Mouse (Mus musculus): ENCODE measurements around the gene Synpr. TPM values are rescaled to one million over a fixed set of nuclear protein-coding genes. Genes with fewer than 3 reads are reported as not detected.

Gene Synpr
- total RNA-seq, 2 experiments from 2014 or later, result 113 to 142 TPM

- no peak for DNase-seq (ENCODE audit: low spot score in 2 of 2)
- intact Hi-C loops (cut with DNase I), result no loop called here
Measured at GRCm38 (mm10) chr14:13505355-13505754, 220.8 kb downstream of the Synpr start.

- DNase-seq (ENCODE audit: low spot score in 2 of 2), result peak in 1 of 2 experiments; percentile 30
- intact Hi-C loops (cut with DNase I), result no loop called here
Measured at GRCm38 (mm10) chr14:13518608-13519139, 234.1 kb downstream of the Synpr start.

GRCm38 (mm10) chr14:13519239-13520011, 234.8 kb downstream of the Synpr start:
- no peak for DNase-seq (ENCODE audit: low spot score in 2 of 2)
- intact Hi-C loops (cut with DNase I), result no loop called here

DNA sequence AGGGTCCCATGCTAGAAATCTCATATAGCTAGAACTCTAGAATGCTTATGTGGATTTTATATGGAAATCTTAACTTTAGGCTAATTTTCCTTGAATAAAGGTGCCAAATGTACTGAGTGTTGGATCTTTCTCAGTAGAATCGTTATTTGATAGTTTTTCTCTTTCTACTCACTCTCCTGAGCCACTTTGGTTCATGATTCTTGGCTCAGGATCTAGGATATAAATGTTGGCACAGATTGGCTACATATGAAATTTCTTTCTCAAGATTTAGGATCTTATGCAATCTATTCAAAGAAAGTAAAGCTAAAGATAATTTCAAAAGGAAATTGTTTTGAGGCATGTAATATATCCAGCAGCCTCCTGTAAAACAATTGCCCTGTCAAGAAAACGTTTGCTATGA, 263.2 kb downstream of the Synpr start:
- intact Hi-C loops (cut with DNase I), result no loop called here
- peak in 1 of 2 experiments; percentile 33 for DNase-seq (ENCODE audit: low spot score in 2 of 2)

- intact Hi-C loops (cut with DNase I), result loop anchor here (5.0 kb wide), 1 partner anchor 41 kb away; no protein-coding TSS in a partner anchor
- DNase-seq (ENCODE audit: low spot score in 2 of 2), result peak; percentile 13 to 75
Measured at GRCm38 (mm10) chr14:13551209-13551608, 266.6 kb downstream of the Synpr start.

GRCm38 (mm10) chr14:13553616-13554370, 269.2 kb downstream of the Synpr start:
- intact Hi-C loops (cut with DNase I), result loop anchor here (5.0 kb wide), 1 partner anchor 39 kb away; no protein-coding TSS in a partner anchor
- DNase-seq (ENCODE audit: low spot score in 2 of 2), result no peak

DNA sequence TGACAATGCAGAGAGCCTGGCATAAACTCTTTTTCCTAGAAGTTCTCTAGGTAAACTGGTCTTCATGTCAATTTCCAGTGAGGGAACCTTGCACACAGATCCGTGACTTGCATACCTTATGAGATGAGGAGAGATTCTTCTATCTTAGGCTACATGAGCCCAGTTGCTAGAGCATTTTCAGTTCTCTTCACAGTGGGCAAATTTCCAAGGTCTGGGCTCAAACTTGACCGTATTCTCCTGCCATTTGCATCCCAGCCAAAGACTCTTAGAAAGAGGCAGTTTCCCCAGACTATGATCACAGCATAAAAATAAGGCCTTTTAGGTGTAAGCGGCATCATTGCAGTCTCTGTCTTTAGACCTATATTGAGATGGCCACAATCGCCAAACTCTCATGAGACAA, 270.1 kb downstream of the Synpr start:
- intact Hi-C loops (cut with DNase I), result loop anchor here (5.0 kb wide), 1 partner anchor 38 kb away; no protein-coding TSS in a partner anchor
- DNase-seq (ENCODE audit: low spot score in 2 of 2), result no peak

DNA sequence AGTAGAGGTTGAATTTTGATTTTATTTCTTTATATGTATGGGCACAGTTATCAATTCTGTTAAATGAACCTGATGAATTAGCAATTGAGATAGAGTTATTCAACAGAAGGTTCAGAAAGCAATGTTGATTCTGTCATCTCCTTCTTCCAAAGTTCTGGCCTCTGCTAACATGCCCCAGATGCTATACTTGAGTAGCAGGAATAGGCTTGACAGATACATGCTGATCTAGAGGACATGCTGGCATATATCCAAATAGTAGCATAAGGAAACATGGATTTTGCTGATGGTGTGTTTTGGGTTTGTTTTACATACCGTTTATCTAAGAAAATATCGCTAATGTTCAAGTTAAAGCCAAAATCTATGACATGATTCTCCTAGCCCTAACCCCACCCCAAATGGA, 273.5 kb downstream of the Synpr start:
- no peak for DNase-seq (ENCODE audit: low spot score in 2 of 2)
- intact Hi-C loops (cut with DNase I), result no loop called here

DNA sequence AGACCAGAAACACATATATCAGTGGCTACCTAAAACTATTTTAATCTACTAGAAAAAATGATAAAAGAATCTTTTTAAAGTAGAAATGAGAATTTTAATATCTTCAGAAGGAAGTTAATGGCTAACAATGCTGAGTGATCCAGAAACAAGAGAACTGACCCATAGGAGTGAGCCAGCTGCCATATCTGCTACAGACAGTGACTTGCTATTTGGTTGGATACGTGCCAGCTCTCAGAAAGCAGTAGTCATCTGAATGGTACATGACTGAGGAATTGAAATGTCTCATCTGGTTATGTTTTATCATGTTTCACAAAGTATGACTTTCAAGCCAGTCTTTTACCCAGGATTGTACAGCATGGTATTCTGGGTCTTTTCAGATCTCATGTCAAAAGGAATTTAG, 282.7 kb downstream of the Synpr start:
- no peak for DNase-seq (ENCODE audit: low spot score in 2 of 2)
- intact Hi-C loops (cut with DNase I), result no loop called here

GRCm38 (mm10) chr14:13567996-13568395, 283.4 kb downstream of the Synpr start:
- no peak for DNase-seq (ENCODE audit: low spot score in 2 of 2)
- intact Hi-C loops (cut with DNase I), result no loop called here

DNA sequence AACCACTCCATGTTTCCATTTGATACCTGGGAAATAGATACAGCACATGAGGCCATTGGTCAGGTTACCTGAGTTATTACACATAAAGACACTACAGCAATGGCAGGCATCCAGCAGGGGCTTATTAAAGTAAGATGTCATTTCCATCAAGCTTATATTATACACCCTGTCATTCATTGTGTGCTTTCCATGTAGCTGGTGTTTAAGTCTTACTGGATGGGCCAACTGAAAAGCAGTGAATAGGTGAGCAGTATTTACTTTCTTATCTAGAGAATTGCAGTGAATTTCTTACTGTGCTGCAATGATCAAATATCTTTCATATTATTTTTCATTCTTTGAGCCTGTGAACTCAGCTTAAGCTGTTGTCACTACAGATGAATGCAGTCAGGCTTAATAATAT, 287.4 kb downstream of the Synpr start:
- intact Hi-C loops (cut with DNase I), result no loop called here
- no peak for DNase-seq (ENCODE audit: low spot score in 2 of 2)

- intact Hi-C loops (cut with DNase I), result no loop called here
Measured at GRCm38 (mm10) chr14:13572530-13572929, 287.9 kb downstream of the Synpr start.

DNA sequence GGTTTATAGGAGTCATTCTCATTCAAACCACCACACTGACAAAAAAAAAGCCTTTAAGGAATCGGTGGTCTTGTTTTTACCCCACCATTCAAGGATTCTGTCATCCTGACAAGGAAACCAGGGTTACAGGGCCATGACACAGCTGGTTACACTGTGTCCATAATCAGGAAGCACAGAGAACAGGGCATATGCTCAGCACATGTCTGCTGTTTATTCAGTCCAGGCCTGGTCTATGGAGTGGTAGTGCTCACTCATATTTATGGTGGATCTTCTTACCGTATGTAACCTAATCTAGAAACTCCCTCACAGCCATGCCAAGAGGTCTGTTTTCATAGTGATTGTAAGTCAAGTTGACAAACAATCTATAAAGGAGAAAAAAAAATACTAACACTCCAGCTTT, 293.5 kb downstream of the Synpr start:
- intact Hi-C loops (cut with DNase I), result no loop called here

More at GRCm38 (mm10) chr14:13572530-13572929, 287.9 kb downstream of the Synpr start:
- DNase-seq (ENCODE audit: low spot score in 2 of 2), result no peak

DNA sequence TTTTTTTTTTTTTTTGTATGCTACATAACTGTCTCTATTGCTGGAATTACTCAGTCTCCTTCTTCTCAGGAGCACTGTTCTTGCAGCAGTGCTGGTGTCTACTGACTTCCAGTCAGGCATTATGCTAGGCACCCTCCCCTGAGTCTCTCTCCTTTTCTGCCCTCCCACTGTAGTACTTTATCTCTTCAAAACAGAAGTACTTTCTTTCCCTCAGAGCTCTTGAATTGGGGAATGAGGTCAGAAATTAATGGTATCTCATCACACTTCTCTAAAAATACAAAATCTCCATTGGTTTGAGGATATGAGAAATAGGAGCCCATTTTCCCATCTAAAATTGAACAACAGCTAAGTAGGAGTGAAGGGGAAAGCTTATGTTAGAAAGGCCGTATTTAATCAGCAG, 294.2 kb downstream of the Synpr start:
- no peak for DNase-seq (ENCODE audit: low spot score in 2 of 2)
- intact Hi-C loops (cut with DNase I), result no loop called here

More for the DNA sequence above, 293.5 kb downstream of the Synpr start:
- no peak for DNase-seq (ENCODE audit: low spot score in 2 of 2)

DNA sequence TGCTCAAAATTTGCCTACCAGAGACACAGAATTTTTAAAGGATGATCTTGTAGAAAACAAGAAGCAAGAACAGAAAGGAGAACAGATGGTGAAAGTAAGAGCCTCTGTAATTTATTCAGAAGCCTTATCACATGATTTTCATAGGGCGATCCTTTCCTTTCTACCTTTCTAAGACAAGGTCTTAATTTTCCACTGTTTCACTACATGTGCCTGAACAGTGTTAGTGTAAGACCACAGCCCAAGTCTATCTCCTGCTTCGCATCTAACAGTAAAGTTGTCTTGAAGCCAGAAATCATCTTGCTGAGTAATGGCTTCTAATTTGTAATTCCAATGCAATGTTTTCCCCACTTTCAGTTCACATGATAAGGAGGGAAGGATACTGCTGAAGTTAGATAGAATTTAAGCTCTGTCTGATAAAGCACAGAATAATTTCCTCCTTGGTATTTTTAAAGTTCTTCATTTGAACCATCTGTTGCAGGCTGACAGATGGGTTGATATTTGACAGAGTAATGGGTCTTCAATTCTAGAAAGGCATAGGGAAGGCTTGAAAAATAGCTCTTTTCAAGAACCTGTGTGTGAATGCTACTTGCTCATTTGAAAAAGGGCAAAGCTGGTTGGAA, 308.9 kb downstream of the Synpr start:
- intact Hi-C loops (cut with DNase I), result loop anchor here (5.0 kb wide), 4 partner anchors 41 to 136 kb away; no protein-coding TSS in a partner anchor
- DNase-seq (ENCODE audit: low spot score in 2 of 2), result peak; percentile 12 to 63

DNA sequence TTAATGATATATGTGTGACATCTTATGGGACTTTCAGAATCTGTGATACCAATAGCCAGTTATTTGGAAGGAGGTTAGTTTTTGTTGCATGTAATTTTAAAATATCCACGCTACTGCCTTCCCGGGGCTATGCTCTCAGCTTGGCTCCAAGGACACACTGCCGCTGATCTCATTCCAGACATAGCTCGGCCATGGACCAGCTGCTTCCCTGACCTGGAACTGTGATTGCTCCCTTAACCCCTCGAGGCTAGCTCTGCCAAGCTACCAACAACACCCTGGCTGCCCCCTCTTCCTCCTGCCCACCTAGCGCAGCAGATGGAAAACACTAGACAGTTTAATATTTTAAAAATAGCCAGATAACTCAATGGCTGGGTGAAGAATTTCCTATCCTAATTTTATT, 311.7 kb downstream of the Synpr start:
- intact Hi-C loops (cut with DNase I), result no loop called here
- no peak for DNase-seq (ENCODE audit: low spot score in 2 of 2)

GRCm38 (mm10) chr14:13597204-13597603, 312.6 kb downstream of the Synpr start:
- intact Hi-C loops (cut with DNase I), result no loop called here
- no peak for DNase-seq (ENCODE audit: low spot score in 2 of 2)

DNA sequence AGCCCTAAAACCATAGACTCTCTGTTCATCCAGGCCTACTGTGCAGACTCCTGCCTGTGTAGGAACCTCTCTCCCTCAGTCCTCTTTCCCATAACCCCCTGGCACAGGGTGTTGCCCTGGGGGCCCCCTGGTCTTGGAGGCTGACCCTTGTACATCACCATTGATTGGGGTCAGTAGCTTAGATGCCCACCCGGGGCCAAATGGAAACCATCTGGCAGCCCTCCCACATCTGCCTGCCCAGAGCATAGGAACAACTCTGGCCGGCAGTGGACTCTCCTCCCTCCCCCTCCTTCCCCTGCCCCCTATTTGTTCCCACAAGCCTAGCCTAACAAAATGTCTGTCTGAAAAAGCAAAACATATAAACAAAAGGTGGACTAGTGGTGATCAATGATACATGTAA, 336.0 kb downstream of the Synpr start:
- DNase-seq (ENCODE audit: low spot score in 2 of 2), result no peak

DNA sequence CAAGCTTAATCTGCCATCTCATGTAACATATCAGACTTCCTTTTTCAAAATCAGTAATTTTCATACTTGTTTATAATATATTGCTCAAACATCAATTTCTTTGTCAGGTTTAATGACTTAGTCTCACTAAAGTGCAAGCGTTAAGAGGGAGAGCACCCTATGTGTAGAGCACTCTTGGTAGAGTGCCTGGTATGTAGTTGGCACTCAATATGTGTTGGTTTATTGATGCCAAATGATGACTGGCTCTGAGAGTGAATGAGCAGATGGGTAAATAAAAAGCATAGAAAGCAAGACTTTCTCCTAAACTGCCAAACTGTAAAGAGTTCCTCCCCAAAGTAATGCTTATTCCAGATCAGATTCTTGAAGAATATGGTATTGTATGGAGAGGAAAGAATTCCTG, 365.3 kb downstream of the Synpr start:
- intact Hi-C loops (cut with DNase I), result no loop called here
- DNase-seq (ENCODE audit: low spot score in 2 of 2), result no peak

More for the DNA sequence above, 336.0 kb downstream of the Synpr start:
- intact Hi-C loops (cut with DNase I), result no loop called here

GRCm38 (mm10) chr14:13651039-13651438, 366.5 kb downstream of the Synpr start:
- DNase-seq (ENCODE audit: low spot score in 2 of 2), result no peak
- intact Hi-C loops (cut with DNase I), result no loop called here
